Mouse (Mus musculus) retina, postnatal 7 days (tissue): ENCODE results near the gene Tpo.
A peak's percentile ranks its signal among the peaks of the same experiment; 100 is the strongest.

Experiments
- DNase-seq: peaks from one replicate; pipeline ENCODE4 v3.0.0-alpha.2; 2012; ENCODE audit warnings: low read depth, low spot score

Gene Tpo

GRCm38 (mm10) chr12:30132524-30132923 lies at the start of gene Tpo:
Gene Tpo, minus strand, starts transcription at chr12:30132624.
- DNase-seq: no peak

- DNase-seq: no peak
Measured at GRCm38 (mm10) chr12:30181721-30182120, 49.3 kb upstream of the Tpo start.

GRCm38 (mm10) chr12:30179623-30180022 lies 47.2 kb upstream of the Tpo start:
- no peak for DNase-seq

GRCm38 (mm10) chr12:30177966-30178365 lies 45.5 kb upstream of the Tpo start:
- DNase-seq: no peak

GRCm38 (mm10) chr12:30177529-30177928 lies 45.1 kb upstream of the Tpo start:
- DNase-seq: no peak

GRCm38 (mm10) chr12:30168491-30168890 lies 36.1 kb upstream of the Tpo start:
- no peak for DNase-seq

- no peak for DNase-seq
Measured at GRCm38 (mm10) chr12:30164538-30164937, 32.1 kb upstream of the Tpo start.

- no peak for DNase-seq
Measured at GRCm38 (mm10) chr12:30164005-30164404, 31.6 kb upstream of the Tpo start.

- DNase-seq: no peak
Measured at GRCm38 (mm10) chr12:30161731-30162406, 29.4 kb upstream of the Tpo start.

GRCm38 (mm10) chr12:30160475-30160874 lies 28.1 kb upstream of the Tpo start:
- DNase-seq: no peak

- DNase-seq: no peak
Measured at GRCm38 (mm10) chr12:30159788-30160187, 27.4 kb upstream of the Tpo start.

- DNase-seq: no peak
Measured at GRCm38 (mm10) chr12:30154079-30154673, 21.8 kb upstream of the Tpo start.

GRCm38 (mm10) chr12:30142085-30142484 lies 9.7 kb upstream of the Tpo start:
- no peak for DNase-seq

- DNase-seq: no peak
Measured at GRCm38 (mm10) chr12:30129411-30129716, 3.1 kb downstream of the Tpo start.

- peak; percentile 27 for DNase-seq
Measured at GRCm38 (mm10) chr12:30128561-30129410, 3.6 kb downstream of the Tpo start.

- no peak for DNase-seq
Measured at GRCm38 (mm10) chr12:30122347-30122746, 10.1 kb downstream of the Tpo start.

GRCm38 (mm10) chr12:30112271-30112670 lies 20.2 kb downstream of the Tpo start:
- DNase-seq: no peak

GRCm38 (mm10) chr12:30109646-30110605 lies 22.5 kb downstream of the Tpo start:
- DNase-seq: no peak

- DNase-seq: no peak
Measured at GRCm38 (mm10) chr12:30102891-30103565, 29.4 kb downstream of the Tpo start.

GRCm38 (mm10) chr12:30092081-30092480 lies 40.3 kb downstream of the Tpo start:
- DNase-seq: no peak

- no peak for DNase-seq
Measured at GRCm38 (mm10) chr12:30083971-30084370, 48.5 kb downstream of the Tpo start.
